Mouse (Mus musculus) E14TG2a.4 (cell line): ENCODE data around the gene 2700097O09Rik.
"Not testable (repeated sequence)": the region's sequence is repeated elsewhere in the genome, so short reads cannot be mapped to it uniquely, and the experiment has no call there.

Source experiments
- H3K27me3 ChIP-seq: 2 replicates; pipeline ENCODE4 v1.6.1; 2014; ENCODE audit warnings: low read length, control low read depth; ENCODE audit not compliant: insufficient read depth
- H3K36me3 ChIP-seq: 2 replicates; pipeline ENCODE4 v1.6.1; 2014; ENCODE audit warnings: low read length, control low read depth; ENCODE audit not compliant: insufficient read depth
- H3K4me1 ChIP-seq: replicated peaks from 2 replicates; pipeline ENCODE4 v1.6.1; 2014; ENCODE audit warnings: low read depth, low read length, control low read depth
- H3K4me3 ChIP-seq: replicated peaks from 2 replicates; pipeline ENCODE4 v1.5.1; 2014; ENCODE audit warnings: mild to moderate bottlenecking, low read length
- H3K9me3 ChIP-seq: 2 replicates; pipeline ENCODE4 v1.6.1; 2014; ENCODE audit warnings: low read length, control low read depth
- CTCF ChIP-seq: conservative IDR thresholded peaks from 2 replicates; pipeline ENCODE4 v1.5.1; 2014; ENCODE audit warnings: low read length
- NANOG ChIP-seq: IDR thresholded peaks from 2 replicates; pipeline ENCODE4 v1.6.1; 2014; ENCODE audit warnings: borderline replicate concordance, low read length, mixed read lengths
- POU5F1 ChIP-seq: IDR thresholded peaks from 2 replicates; pipeline ENCODE4 v1.6.1; 2014; ENCODE audit warnings: low read length, borderline replicate concordance

2700097O09Rik gene

GRCm38 (mm10) chr12:55016339-55017118 lies 63.4 kb downstream of the 2700097O09Rik start:
- Histone ChIP-seq H3K9me3 (no peaks in the 10 kb centered on the region), H3K36me3 (no peaks in the 10 kb centered on the region), H3K4me3 (no peak overlapping the region), H3K27me3 (0 out of 2 replicates have a peak, but pooled peaks cover 2% of the 10 kb centered on the region), H3K4me1 (no peaks in the 10 kb centered on the region)
- TF ChIP-seq NANOG (no peak), CTCF (no peak), POU5F1 (no peak)

DNA sequence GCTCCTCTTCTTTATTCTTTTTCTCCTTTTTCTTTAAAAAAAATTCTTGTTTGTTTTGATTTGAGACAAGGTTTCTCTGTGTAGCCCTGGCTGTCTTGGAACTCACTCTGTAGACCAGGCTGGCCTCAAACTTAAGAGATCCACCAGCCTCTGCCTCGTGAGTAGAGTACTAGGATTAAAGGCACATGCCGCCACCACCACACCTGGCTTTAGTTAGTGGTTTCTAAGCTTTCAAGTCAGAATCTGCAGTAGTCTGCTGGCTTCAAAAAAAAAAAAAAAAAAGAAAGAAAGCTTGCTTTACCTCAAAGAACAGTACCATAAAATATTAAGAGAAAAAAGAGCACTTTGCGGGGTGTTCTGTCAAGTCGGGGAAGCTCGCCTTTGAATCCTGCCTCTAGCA lies 64.5 kb downstream of the 2700097O09Rik start:
- no peaks in the 10 kb centered on the region for H3K9me3 ChIP-seq
- no peak overlapping the region for H3K4me3 ChIP-seq
- H3K27me3 ChIP-seq: 0 out of 2 replicates have a peak, but pooled peaks cover 2% of the 10 kb centered on the region
- TF ChIP-seq NANOG (no peak), CTCF (no peak), POU5F1 (no peak)
- no peaks in the 10 kb centered on the region for H3K36me3 ChIP-seq
- H3K4me1 ChIP-seq: no peaks in the 10 kb centered on the region

DNA sequence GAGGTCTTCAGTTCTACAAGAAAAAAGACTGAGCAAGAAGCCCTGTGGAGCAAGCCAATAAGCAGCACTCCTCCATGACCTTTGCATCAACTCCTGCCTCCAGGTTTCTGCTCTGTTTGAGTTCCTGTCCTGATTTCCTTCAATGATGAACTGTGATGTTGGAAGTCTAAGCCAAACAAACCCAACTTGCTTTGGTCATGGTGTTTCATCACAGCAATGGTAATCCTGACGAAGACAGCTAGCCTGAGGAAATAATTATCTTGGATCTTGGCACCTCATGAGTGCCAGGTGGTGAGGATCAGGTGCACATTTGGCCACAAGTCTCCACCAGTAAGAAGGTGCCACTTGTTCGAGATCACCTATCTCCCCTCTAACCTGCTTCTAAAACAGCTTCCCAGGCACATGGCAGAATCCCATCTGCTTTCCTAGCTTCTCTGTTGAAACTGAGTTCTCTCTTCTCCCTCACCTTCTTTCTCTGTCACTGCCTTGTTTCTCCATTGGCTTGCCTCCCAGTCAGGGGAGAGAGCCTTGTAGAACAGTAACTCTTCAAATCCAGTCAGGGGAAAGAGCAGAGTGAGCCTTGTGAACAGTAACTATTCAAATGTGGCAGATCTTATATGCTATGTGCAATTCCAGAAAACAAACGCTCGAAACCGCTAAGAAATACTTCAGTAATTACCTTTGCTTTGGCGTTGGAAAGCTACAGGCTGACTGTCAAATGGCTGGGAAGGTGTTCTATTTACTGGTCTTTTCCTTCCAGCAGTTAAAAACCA lies 66.1 kb downstream of the 2700097O09Rik start, which contains the start of gene Baz1a:
Baz1a (minus strand) TSS at position 723 of the 773 bp plus-strand sequence.
- 0 out of 2 replicates have a peak, but pooled peaks cover 2% of the 10 kb centered on the region for H3K4me1 ChIP-seq
- no peak within 1 kb of the TSS for H3K4me3 ChIP-seq
- H3K36me3 ChIP-seq: no peaks in the 10 kb centered on the region
- TF ChIP-seq NANOG: no peak
- TF ChIP-seq POU5F1: no peak
- no peak for TF ChIP-seq CTCF
- H3K27me3 ChIP-seq: 0 out of 2 replicates have a peak, but pooled peaks cover 2% of the 10 kb centered on the region
- no peaks in the 10 kb centered on the region for H3K9me3 ChIP-seq

DNA sequence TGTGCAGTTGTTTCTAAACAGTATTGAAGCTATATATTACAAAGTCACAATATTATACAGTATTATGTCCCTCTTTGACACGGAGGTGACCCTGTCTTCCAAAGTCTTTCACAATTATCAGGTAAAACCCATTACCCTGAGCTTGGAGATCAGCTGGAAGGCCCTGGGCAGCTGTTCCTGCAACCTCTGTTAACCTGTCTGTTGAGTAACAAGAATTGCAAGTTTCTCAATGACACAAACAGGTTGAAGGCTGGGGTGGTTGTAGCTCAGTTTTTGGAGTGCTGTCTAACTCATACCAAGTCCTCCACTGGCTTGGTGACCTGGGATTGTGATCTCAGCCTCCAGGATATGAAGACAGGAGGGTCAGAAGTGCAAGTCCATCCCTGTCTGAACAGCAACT lies 66.9 kb downstream of the 2700097O09Rik start:
- TF ChIP-seq NANOG (no peak), CTCF (no peak), POU5F1 (no peak)
- H3K36me3 ChIP-seq: no peaks in the 10 kb centered on the region
- 0 out of 2 replicates have a peak, but pooled peaks cover 2% of the 10 kb centered on the region for H3K27me3 ChIP-seq
- no peaks in the 10 kb centered on the region for H3K9me3 ChIP-seq
- peaks cover 6% of the 10 kb centered on the region for H3K4me1 ChIP-seq
- no peak overlapping the region for H3K4me3 ChIP-seq

DNA sequence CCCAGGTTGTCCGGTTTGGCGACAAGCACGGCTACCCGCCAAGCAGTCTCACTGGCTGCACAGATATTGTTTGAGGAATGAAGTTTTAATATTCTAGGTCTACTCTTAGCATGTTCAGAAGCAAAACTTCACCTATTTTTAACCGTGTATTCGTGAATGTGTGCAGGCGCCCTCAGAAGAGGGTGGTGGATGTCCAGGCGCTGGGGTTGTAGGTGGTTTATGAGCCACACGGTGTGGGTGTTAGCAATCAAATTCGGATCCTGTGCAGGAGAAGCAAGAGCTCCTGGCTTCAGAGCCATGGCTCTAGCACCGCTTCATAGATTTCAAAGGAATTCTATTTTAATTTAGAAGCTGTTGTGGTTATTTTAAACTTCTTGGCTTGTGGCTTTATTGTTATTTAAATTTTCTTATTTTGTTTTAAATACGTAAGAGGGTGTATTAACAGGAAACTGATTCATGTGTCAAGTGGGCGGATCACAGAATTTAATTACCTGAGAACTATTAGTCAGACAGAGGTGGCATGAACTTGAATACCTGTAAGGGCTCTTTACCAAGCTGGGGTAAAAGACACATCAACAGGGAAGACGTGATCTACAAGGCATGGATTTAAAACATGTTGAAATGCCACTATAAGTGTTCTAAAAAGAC lies 72.4 kb downstream of the 2700097O09Rik start:
- Histone ChIP-seq H3K9me3 (peaks cover 6% of the 10 kb centered on the region), H3K27me3 (no peaks in the 10 kb centered on the region), H3K36me3 (no peaks in the 10 kb centered on the region), H3K4me1 (peaks cover 16% of the 10 kb centered on the region), H3K4me3 (peak overlapping the region; percentile 20; the same call in 1 of the 2 replicates)
- no peak for TF ChIP-seq POU5F1
- no peak for TF ChIP-seq CTCF
- no peak for TF ChIP-seq NANOG

DNA sequence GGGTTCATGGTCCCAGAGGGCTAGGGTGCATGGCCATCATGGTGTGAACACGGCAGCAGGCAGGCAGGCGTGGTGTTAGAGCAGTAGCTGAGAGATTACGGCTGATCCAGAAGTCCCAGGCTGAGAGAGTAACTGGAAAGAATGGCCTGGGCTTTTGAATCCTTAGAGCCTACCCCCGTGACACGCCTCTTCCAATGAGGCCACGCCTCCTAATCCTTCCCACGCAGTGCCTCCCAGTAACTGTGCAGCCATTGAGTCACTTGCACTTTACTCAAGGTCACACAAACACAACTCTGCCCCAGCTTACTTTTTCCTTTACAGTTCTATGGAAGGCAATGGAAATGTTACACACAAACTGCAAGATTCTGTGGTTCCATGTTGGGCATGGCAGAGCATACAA lies 73.8 kb downstream of the 2700097O09Rik start:
- TF ChIP-seq NANOG (no peak), CTCF (no peak), POU5F1 (no peak)
- Histone ChIP-seq H3K4me1 (peaks cover 16% of the 10 kb centered on the region), H3K27me3 (no peaks in the 10 kb centered on the region), H3K4me3 (no peak overlapping the region), H3K9me3 (peaks cover 6% of the 10 kb centered on the region), H3K36me3 (no peaks in the 10 kb centered on the region)

GRCm38 (mm10) chr12:55004396-55004795 lies 75.5 kb downstream of the 2700097O09Rik start:
- TF ChIP-seq POU5F1 (no peak), NANOG (no peak), CTCF (no peak)
- peaks cover 7% of the 10 kb centered on the region for H3K27me3 ChIP-seq
- no peaks in the 10 kb centered on the region for H3K36me3 ChIP-seq
- peaks cover 6% of the 10 kb centered on the region for H3K9me3 ChIP-seq
- peaks cover 16% of the 10 kb centered on the region for H3K4me1 ChIP-seq
- H3K4me3 ChIP-seq: no peak overlapping the region

DNA sequence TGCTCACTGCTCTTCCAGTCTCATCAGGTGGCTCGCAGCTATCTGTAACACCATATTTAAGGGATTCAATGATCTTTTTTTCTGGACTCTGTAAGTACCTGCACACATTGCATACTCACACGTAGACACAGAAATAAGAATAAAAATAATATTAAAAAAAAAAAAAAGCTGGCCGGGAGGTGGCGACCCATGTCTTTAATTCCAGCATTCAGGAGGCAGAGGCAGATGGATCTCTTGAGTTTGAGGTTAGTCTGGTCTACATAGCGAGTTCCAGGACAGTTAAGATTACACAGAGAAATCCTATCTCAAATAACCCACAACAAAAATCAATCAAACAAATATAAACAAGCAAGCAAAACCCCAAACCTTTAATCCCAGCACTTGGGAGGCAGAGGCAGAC lies 76.1 kb downstream of the 2700097O09Rik start:
- H3K36me3 ChIP-seq: no peaks in the 10 kb centered on the region
- TF ChIP-seq NANOG (no peak), POU5F1 (no peak), CTCF (no peak)
- H3K4me3 ChIP-seq: no peak overlapping the region
- H3K4me1 ChIP-seq: peaks cover 19% of the 10 kb centered on the region
- peaks cover 12% of the 10 kb centered on the region for H3K27me3 ChIP-seq
- peaks cover 6% of the 10 kb centered on the region for H3K9me3 ChIP-seq

GRCm38 (mm10) chr12:55002532-55002931 lies 77.4 kb downstream of the 2700097O09Rik start:
- H3K4me1 ChIP-seq: peaks cover 11% of the 10 kb centered on the region
- not testable (repeated sequence) for H3K9me3 ChIP-seq, H3K36me3 ChIP-seq, H3K4me3 ChIP-seq
- peaks cover 21% of the 10 kb centered on the region for H3K27me3 ChIP-seq
